Mouse (Mus musculus) MEL (cell line): ENCODE measurements at regions not wholly inside any gene's neighbourhood (a gene's known extent, or its start where the extent isn't known, plus 50 kb on each side); places are given as distances from the start of the nearest gene placed in this dataset.

ENCODE experiments used
- DNase-seq: peaks from one replicate; pipeline ENCODE4 v3.0.0; 2011; ENCODE audit warnings: low read depth, low spot score
- H3K27ac ChIP-seq: 2 replicates; pipeline ENCODE4 v1.5.1; 2012; ENCODE audit warnings: low read depth, mild to moderate bottlenecking, control low read depth, low read length, moderate library complexity; ENCODE audit not compliant: control insufficient read depth
- H3K27me3 ChIP-seq, 2 experiments: fragments of 150-350 bp in 1 of 2; sonication (generic) in 1 of 2; 2 replicates each; pipeline ENCODE4 v1.6.1; 2012; ENCODE audit warnings: low read length in 2 of 2, mild to moderate bottlenecking in 2 of 2, improper control_type of control experiment in 1 of 2, moderate library complexity in 1 of 2; ENCODE audit not compliant: insufficient read depth in 2 of 2, control insufficient read depth in 1 of 2
- H3K36me3 ChIP-seq, 2 experiments: 2 replicates each; pipeline ENCODE4 v1.6.1; 2012 to 2014; ENCODE audit warnings: low read length in 2 of 2, improper control_type of control experiment in 1 of 2, inconsistent platforms in 1 of 2, mild to moderate bottlenecking in 1 of 2; ENCODE audit not compliant: insufficient read depth in 2 of 2, control insufficient read depth in 1 of 2
- H3K4me1 ChIP-seq, 2 experiments: fragments of 150-350 bp in 1 of 2; sonication (generic) in 1 of 2; 2 replicates each; pipeline ENCODE4 v1.6.1; 2012; ENCODE audit warnings: low read length in 2 of 2, improper control_type of control experiment in 1 of 2, mild to moderate bottlenecking in 1 of 2; ENCODE audit not compliant: insufficient read depth in 2 of 2, control insufficient read depth in 1 of 2
- H3K4me3 ChIP-seq, 2 experiments: fragments of 150-350 bp in 1 of 2; sonication (generic) in 1 of 2; 2 replicates each; pipeline ENCODE4 v1.5.1; 2012; ENCODE audit warnings: low read depth in 2 of 2, low read length in 2 of 2, mild to moderate bottlenecking in 2 of 2, moderate library complexity in 2 of 2, control low read depth in 1 of 2, improper control_type of control experiment in 1 of 2; ENCODE audit not compliant: control insufficient read depth in 1 of 2, insufficient read depth in 1 of 2
- H3K79me2 ChIP-seq: 2 replicates; pipeline ENCODE4 v1.6.1; 2012; ENCODE audit warnings: mild to moderate bottlenecking, low read length, moderate library complexity; ENCODE audit not compliant: control insufficient read depth, poor library complexity, insufficient read depth
- H3K9ac ChIP-seq: 2 replicates; pipeline ENCODE4 v1.6.1; 2012; ENCODE audit warnings: low read depth, mild to moderate bottlenecking, control low read depth, low read length, moderate library complexity; ENCODE audit not compliant: control insufficient read depth, poor library complexity, severe bottlenecking
- H3K9me3 ChIP-seq: fragments of 150-350 bp; sonication (generic); replicated peaks from 2 replicates; pipeline ENCODE4 v1.6.1; 2012; ENCODE audit warnings: mild to moderate bottlenecking, low read length, improper control_type of control experiment, moderate library complexity; ENCODE audit not compliant: insufficient read depth
- GABPA ChIP-seq: IDR thresholded peaks from 2 replicates; pipeline ENCODE4 v1.6.1; 2012; ENCODE audit warnings: low read depth, mild to moderate bottlenecking, inconsistent platforms, low read length, improper control_type of control experiment, moderate library complexity
- TBP ChIP-seq: IDR thresholded peaks from 2 replicates; pipeline ENCODE4 v1.8.0; 2011; ENCODE audit warnings: low read depth, low read length, improper control_type of control experiment
- UBTF ChIP-seq: IDR thresholded peaks from 2 replicates; pipeline ENCODE4 v1.6.1; 2012; ENCODE audit warnings: low read depth, mild to moderate bottlenecking, inconsistent platforms, low read length, improper control_type of control experiment, moderate library complexity, borderline replicate concordance; ENCODE audit not compliant: insufficient read depth

- Histone ChIP-seq H3K4me3 (no peak overlapping the region), H3K79me2 (no peaks in the 10 kb centered on the region), H3K9me3 (no peaks in the 10 kb centered on the region), H3K36me3 (peaks cover 0 to 30% of the 10 kb centered on the region in 2 experiments; a peak in 2 of 4 replicates), H3K9ac (peak overlapping the region; percentile 5; the same call in 1 of the 2 replicates), H3K27ac (peak overlapping the region; percentile 38; the same call in 1 of the 2 replicates), H3K4me1 (peaks cover 21 to 44% of the 10 kb centered on the region in 2 experiments), H3K27me3 (no peaks in the 10 kb centered on the region)
- TF ChIP-seq UBTF (no peak), TBP (0 out of 2 replicates have a peak, but pooled peaks have one; percentile 11), GABPA (no peak)
- DNase-seq = peak; percentile 43
Observed at GRCm38 (mm10) chr17:50458232-50458631, 51.0 kb upstream of the Plcl2 start.
